Mouse (Mus musculus) heart, embryonic 12.5 days (tissue): ENCODE results near the gene Zdhhc16. TPM values are rescaled to one million over a fixed set of nuclear protein-coding genes. Genes with fewer than 3 reads are reported as not detected.

Experiments
- ATAC-seq: fragments of 200-750 bp; cut with Nextera tagmentation; 2 replicates; pipeline ENCODE4 v1.8.0; 2017; ENCODE audit warnings: moderate TSS enrichment, moderate library complexity; ENCODE audit not compliant: insufficient number of reproducible peaks, low FRiP score
- H3K27ac ChIP-seq: fragments of 300-500 bp; sonication (generic); 2 replicates; pipeline ENCODE4 v1.5.1; 2016; ENCODE audit warnings: mild to moderate bottlenecking, moderate library complexity; ENCODE audit not compliant: poor library complexity, severe bottlenecking
- H3K27me3 ChIP-seq: fragments of 300-500 bp; sonication (generic); replicated peaks from 2 replicates; pipeline ENCODE4 v1.6.1; 2016; ENCODE audit warnings: mild to moderate bottlenecking, moderate library complexity
- H3K36me3 ChIP-seq: fragments of 300-500 bp; sonication (generic); 2 replicates; pipeline ENCODE4 v1.6.1; 2016; ENCODE audit warnings: mild to moderate bottlenecking, moderate library complexity
- H3K4me1 ChIP-seq: fragments of 300-500 bp; sonication (generic); replicated peaks from 2 replicates; pipeline ENCODE4 v1.6.1; 2016; ENCODE audit warnings: mild to moderate bottlenecking
- H3K4me2 ChIP-seq: fragments of 300-500 bp; sonication (generic); 2 replicates; pipeline ENCODE4 v1.6.1; 2016; ENCODE audit warnings: mild to moderate bottlenecking, moderate library complexity
- H3K4me3 ChIP-seq: fragments of 300-500 bp; sonication (generic); 2 replicates; pipeline ENCODE4 v1.5.1; 2016; ENCODE audit warnings: mild to moderate bottlenecking
- H3K9ac ChIP-seq: fragments of 300-500 bp; sonication (generic); 2 replicates; pipeline ENCODE4 v1.6.1; 2016; ENCODE audit warnings: mild to moderate bottlenecking, moderate library complexity
- H3K9me3 ChIP-seq: fragments of 300-500 bp; sonication (generic); replicated peaks from 2 replicates; pipeline ENCODE4 v1.6.1; 2016; ENCODE audit warnings: mild to moderate bottlenecking, moderate library complexity
- WGBS: fragments of 180-500 bp; shearing (Covaris S2); methylation state at CpG from one replicate; pipeline ENCODE4 v1.1.7; 2016; 5-methylcytosine and 5-hydroxymethylcytosine counted together
- polyA plus RNA-seq: library from polyadenylated mRNA; unstranded; fragments of >200 nt; fragmentation: Nextera tagmentation; extraction: Ambion mirVana; gene quantifications from 2 replicates; pipeline ENCODE4 v1.2.1, GENCODE M21; 2016

The Zdhhc16 gene
- polyA plus RNA-seq, 1 experiment from 2014 or later = 58.1 TPM

DNA sequence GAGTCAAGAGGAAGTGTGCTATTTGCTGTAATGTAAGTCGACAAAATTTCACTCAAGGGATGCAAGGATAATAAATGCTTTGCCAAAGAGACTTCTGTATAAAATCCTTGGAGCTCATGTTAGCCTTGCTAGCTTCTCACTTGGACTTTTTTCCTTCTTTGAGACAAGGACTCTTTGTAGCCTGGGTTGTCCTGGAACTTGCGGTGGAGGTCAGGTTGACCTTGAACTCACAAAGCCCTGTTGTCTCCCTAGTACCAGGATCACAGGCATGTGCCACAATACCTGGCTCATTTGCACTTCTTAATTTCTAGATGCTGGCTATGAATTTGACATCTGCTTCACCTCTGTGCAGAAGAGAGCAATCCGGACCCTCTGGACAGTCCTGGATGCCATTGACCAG, 18.0 kb upstream of the Zdhhc16 start:
- H3K9me3 ChIP-seq = no peaks in the 10 kb centered on the region
- H3K4me2 ChIP-seq = no peak overlapping the region
- no peak for ATAC-seq
- no peaks in the 10 kb centered on the region for H3K27me3 ChIP-seq
- no peak overlapping the region; the same call in 1 of the 2 replicates for H3K4me3 ChIP-seq
- no peak overlapping the region for H3K27ac ChIP-seq
- peaks cover 49% of the 10 kb centered on the region for H3K36me3 ChIP-seq
- WGBS = 78% methylated on average over 3 of the region's 3 CpGs
- H3K9ac ChIP-seq = 0 out of 2 replicates have a peak overlapping the region, but pooled peaks have one; percentile 4
- peaks cover 26% of the 10 kb centered on the region for H3K4me1 ChIP-seq

DNA sequence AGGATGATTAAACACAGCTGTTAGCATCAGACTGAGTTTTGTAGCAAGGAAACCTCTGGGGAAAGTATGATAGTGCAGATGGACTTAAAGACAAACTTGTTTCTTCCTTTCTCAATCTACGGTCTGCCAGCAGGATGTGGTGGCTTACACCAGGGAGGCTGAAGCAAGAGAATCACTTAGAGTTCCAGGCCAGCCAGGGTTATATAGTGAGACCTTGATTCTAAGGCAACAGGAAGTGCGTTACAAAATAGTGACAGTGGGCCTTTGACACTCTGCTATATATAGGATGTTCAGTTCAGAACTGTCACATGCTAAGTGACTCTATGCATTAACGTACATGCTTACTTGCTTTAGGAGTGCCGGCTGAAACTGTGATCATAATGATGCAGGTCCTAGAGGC, 16.4 kb upstream of the Zdhhc16 start:
- 89% methylated on average over 4 of the region's 4 CpGs for WGBS
- Histone ChIP-seq H3K4me2 (no peak overlapping the region), H3K36me3 (peaks cover 60% of the 10 kb centered on the region), H3K4me1 (peaks cover 26% of the 10 kb centered on the region), H3K9ac (no peak overlapping the region), H3K9me3 (no peaks in the 10 kb centered on the region), H3K4me3 (no peak overlapping the region), H3K27ac (no peak overlapping the region), H3K27me3 (no peaks in the 10 kb centered on the region)
- ATAC-seq = no peak

DNA sequence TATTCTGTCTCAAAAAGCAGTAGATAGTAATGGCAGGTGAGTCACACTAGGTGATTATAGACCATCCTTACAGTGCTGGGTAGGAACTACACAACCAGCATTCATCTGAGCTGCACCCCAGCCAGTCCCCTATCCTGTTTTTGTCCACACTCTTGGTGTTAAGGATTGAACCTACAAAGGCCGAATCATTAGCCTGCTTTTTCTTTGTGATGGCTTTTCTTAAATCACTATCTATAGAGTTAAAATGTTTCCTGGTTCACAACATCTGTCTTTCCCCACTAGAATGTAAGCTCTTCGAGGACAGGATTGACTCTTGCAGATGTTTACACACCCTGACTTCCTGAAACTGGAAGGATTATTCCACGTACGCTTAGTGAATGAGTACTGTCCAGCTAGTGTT, 13.8 kb upstream of the Zdhhc16 start:
- Histone ChIP-seq H3K4me3 (no peak overlapping the region), H3K9ac (no peak overlapping the region), H3K9me3 (no peaks in the 10 kb centered on the region), H3K36me3 (peaks cover 73% of the 10 kb centered on the region), H3K4me1 (peaks cover 8% of the 10 kb centered on the region), H3K27me3 (no peaks in the 10 kb centered on the region), H3K4me2 (no peak overlapping the region), H3K27ac (no peak overlapping the region)
- no peak for ATAC-seq
- 71% methylated on average over 4 of the region's 4 CpGs for WGBS

DNA sequence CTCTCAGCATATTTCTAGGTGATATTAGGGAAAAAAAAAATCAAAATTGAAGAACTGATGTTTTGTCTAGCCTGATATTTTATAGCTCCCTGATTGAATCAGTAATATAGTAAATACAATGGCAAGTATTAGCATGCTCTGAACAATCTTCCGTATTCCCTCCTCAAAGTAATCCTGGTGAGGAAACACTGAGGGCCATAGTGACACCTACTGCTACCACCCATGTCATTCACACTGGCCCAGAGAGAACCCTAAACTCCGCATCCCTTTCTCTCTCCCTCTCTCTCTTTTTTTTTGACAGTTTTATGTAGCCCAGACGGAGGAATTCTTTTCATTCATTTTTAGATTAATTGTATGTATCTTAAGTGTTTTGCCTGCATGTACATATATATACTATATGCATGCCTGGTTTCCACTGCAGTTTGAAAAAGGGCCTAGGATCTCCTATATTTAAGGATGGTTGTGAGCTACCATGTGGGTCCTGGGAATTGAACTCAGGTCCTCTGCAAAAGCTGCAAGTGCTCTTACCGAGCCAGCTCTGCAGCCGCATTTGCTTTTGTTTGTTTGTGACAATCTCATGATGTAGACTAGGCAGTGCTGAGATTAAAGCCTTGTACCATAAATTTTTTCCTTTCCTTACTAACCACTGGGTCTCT, 12.7 kb upstream of the Zdhhc16 start:
- WGBS = 77% methylated on average over 5 of the region's 5 CpGs

DNA sequence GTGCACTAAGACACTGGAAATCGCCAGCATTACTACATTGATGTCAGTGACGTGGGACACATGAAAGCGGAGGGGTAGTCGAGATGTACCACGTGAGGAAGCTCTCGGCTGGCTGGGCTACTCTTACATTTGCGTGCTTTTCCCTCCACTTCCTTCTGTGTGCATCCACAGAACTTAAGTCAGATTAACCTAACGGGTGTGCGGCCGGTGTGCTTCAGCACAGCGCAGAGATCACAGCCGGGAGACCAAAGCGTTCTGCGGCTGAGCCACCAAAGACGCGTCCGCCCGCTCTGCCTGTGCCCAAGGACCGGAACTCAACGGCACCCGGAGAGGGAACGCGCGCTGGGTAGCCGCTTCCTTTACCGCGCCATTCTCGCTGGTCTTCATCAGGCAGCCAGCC, 594 bp upstream of the Zdhhc16 start:
- H3K4me3 ChIP-seq = peak overlapping the region; percentile 80
- no peaks in the 10 kb centered on the region for H3K9me3 ChIP-seq
- H3K27ac ChIP-seq = no peak overlapping the region; the same call in 1 of the 2 replicates
- H3K27me3 ChIP-seq = no peaks in the 10 kb centered on the region
- peaks cover 13% of the 10 kb centered on the region for H3K4me1 ChIP-seq
- H3K36me3 ChIP-seq = peaks cover 28% of the 10 kb centered on the region
- WGBS = under 1% methylated on average over 28 of the region's 28 CpGs
- peak; percentile 36 for ATAC-seq
- peak overlapping the region; percentile 76 for H3K4me2 ChIP-seq
- peak overlapping the region; percentile 81 for H3K9ac ChIP-seq

More for the DNA sequence above, 12.7 kb upstream of the Zdhhc16 start:
- peaks cover 72% of the 10 kb centered on the region for H3K36me3 ChIP-seq
- H3K27me3 ChIP-seq = no peaks in the 10 kb centered on the region
- no peak overlapping the region for H3K4me3 ChIP-seq
- no peak for ATAC-seq
- H3K9ac ChIP-seq = no peak overlapping the region
- H3K9me3 ChIP-seq = no peaks in the 10 kb centered on the region
- no peaks in the 10 kb centered on the region for H3K4me1 ChIP-seq
- no peak overlapping the region for H3K4me2 ChIP-seq
- no peak overlapping the region for H3K27ac ChIP-seq

DNA sequence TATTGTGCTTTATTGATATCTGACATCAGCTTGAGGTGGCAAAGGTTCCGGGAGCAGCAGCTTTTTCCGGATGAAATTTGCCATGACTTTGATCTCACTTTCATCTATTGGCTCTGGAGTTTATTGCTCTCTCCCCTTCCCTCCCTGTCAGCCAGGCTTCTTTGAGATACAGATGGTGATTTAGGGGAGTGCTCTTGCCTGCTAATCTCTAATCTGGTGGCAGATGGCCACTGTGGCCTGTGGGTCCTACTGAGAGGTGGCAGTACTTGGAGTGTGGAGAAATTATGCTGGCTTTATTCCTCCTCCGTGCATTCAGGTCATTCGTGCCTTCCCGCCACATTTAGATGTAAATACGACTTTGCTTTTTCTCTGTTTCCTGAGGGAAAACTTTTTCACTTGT, 844 bp downstream of the Zdhhc16 start:
- no peak for ATAC-seq
- peaks cover 13% of the 10 kb centered on the region for H3K4me1 ChIP-seq
- peak overlapping the region; percentile 80 for H3K4me3 ChIP-seq
- H3K36me3 ChIP-seq = peaks cover 34% of the 10 kb centered on the region
- peak overlapping the region; percentile 80 for H3K9ac ChIP-seq
- no peak overlapping the region for H3K27ac ChIP-seq
- no peaks in the 10 kb centered on the region for H3K27me3 ChIP-seq
- H3K4me2 ChIP-seq = peak overlapping the region; percentile 77
- WGBS = 37% methylated on average over 6 of the region's 6 CpGs
- no peaks in the 10 kb centered on the region for H3K9me3 ChIP-seq

DNA sequence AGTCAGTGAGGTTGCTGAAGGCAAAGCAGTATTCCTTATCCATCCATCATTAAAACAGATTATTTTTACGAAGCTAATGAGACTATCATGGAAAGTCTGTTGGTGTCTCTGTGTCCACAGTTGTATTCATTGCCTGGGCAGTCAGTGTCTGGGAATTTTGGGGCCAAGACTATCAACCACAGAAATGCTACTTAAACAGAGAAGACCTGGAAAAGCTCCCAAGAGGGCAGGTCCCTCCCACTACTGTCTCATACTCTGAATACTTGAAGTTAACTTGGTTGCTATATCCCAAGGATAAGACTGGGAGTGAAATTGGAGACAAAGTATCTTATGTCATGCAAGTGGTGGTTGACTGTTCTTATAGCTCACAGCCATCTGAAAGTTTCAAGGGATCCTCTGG, 2.6 kb downstream of the Zdhhc16 start:
- Histone ChIP-seq H3K9ac (no peak overlapping the region), H3K4me1 (peaks cover 13% of the 10 kb centered on the region), H3K27me3 (no peaks in the 10 kb centered on the region), H3K9me3 (no peaks in the 10 kb centered on the region), H3K4me3 (no peak overlapping the region), H3K36me3 (peaks cover 37% of the 10 kb centered on the region), H3K27ac (no peak overlapping the region), H3K4me2 (no peak overlapping the region)
- no peak for ATAC-seq
- 76% methylated on average over 1 of the region's 1 CpGs for WGBS

DNA sequence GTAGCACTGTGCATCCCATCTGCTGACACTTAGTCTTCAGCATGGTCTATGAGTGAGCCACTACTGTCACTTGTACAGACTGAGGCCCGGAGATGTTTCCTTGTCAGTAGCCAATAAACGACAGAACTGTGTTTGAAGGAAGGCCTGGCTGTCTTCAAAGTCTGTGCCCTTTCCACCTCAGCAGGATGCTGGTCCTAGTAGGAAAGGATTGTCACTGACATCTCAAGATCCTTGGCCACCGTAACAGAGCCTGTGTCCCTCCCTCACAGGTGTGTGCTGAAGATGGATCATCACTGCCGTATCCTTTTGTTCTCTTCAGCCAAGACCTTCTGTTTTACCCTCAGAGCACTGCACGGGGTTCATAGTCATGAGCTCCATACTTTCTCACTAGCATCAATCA, 5.3 kb downstream of the Zdhhc16 start:
- H3K9me3 ChIP-seq = no peaks in the 10 kb centered on the region
- no peak for ATAC-seq
- H3K36me3 ChIP-seq = peaks cover 58% of the 10 kb centered on the region
- no peak overlapping the region for H3K4me2 ChIP-seq
- WGBS = 85% methylated on average over 5 of the region's 5 CpGs
- no peak overlapping the region for H3K9ac ChIP-seq
- no peaks in the 10 kb centered on the region for H3K27me3 ChIP-seq
- peaks cover 8% of the 10 kb centered on the region for H3K4me1 ChIP-seq
- H3K27ac ChIP-seq = no peak overlapping the region
- no peak overlapping the region for H3K4me3 ChIP-seq

DNA sequence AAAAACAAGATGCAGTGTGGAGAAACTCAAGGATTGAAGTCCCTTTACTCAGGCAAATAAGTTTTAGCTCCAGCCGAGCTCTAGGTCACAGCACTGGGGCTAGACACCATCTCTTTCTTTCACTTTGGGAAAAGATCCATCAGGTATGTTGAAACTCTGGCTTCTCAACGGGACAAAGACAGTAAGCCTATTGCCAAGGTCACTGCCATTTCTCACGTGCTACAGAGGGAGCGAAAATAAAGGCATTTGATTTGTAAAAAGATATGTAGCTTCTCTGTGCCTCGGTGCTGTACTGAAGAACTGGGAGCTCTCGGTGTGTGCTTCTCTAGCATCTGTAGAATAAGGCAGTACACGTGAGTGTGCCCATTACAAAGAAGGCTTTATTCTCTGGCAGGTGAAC, 10.6 kb downstream of the Zdhhc16 start:
- Histone ChIP-seq H3K4me3 (no peak overlapping the region), H3K36me3 (peaks cover 95% of the 10 kb centered on the region), H3K4me2 (no peak overlapping the region), H3K4me1 (no peaks in the 10 kb centered on the region), H3K27me3 (no peaks in the 10 kb centered on the region), H3K9me3 (no peaks in the 10 kb centered on the region), H3K9ac (no peak overlapping the region), H3K27ac (no peak overlapping the region)
- WGBS = 85% methylated on average over 7 of the region's 7 CpGs
- no peak for ATAC-seq

DNA sequence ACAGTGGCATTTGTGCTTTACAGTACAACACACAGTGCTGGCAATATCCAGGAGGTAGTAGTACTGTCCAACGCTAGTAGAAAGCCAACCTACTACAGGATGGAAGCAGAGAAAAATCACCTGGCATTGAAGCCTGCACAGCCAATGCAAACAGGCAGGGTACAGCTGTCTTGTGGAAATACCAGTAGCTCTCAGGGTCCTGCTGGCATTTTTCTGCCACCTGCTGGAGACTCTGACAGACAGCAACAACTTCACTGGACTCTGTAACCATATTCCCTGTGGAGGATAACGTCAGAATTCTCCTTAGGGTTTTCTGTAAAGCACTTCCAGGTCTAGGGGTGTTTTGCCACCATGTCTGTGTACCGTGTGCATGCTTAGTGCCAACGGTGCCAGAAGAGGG, 19.0 kb downstream of the Zdhhc16 start:
- Histone ChIP-seq H3K27me3 (no peaks in the 10 kb centered on the region), H3K27ac (no peak overlapping the region), H3K9ac (no peak overlapping the region), H3K4me3 (no peak overlapping the region), H3K36me3 (peaks cover 99% of the 10 kb centered on the region), H3K9me3 (no peaks in the 10 kb centered on the region), H3K4me1 (no peaks in the 10 kb centered on the region), H3K4me2 (no peak overlapping the region)
- WGBS = 76% methylated on average over 4 of the region's 4 CpGs
- ATAC-seq = no peak

DNA sequence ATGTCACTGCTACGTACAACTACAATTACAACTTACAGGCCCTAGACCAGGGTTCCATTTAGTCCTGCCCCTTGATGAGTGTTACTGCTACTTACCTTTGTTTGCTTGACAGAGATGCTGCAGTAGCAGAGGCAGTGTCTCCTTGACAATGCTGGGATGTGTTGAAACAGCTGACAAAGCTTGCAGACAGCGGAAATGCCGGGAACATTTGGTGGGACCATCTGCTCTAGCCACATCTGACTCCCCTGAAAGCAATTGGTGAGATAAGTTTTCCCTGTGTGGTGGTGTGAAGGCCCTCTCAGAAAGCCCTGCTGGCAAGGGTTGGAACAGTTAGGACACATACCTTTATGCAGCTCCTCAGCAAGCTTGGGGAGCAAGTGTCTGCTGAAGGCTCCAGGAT, 20.3 kb downstream of the Zdhhc16 start:
- Histone ChIP-seq H3K4me1 (no peaks in the 10 kb centered on the region), H3K4me3 (no peak overlapping the region), H3K27ac (no peak overlapping the region), H3K36me3 (peaks cover 97% of the 10 kb centered on the region), H3K9me3 (no peaks in the 10 kb centered on the region), H3K27me3 (no peaks in the 10 kb centered on the region), H3K9ac (no peak overlapping the region), H3K4me2 (no peak overlapping the region)
- ATAC-seq = no peak
- WGBS = 88% methylated on average over 3 of the region's 3 CpGs

DNA sequence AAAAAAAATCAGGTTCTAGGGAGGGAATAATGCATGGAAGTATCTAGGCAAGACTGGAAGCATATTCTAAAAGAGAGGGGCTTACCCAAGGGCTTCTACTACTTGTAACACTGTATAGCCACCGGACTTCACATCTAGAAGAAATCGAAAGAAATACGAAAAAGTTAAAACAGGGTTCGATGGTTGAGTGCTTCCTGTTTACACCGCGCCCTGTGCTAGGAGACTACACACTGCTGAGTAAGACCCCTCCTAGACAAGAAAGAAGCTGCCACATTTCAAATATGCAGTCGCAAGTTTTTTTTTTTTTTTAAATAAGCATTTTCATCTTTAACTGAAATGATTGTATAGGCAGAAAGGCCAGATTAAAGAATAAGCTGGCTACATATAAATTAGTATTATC, 36.3 kb downstream of the Zdhhc16 start:
- Histone ChIP-seq H3K4me2 (no peak overlapping the region), H3K9ac (no peak overlapping the region), H3K4me3 (no peak overlapping the region), H3K36me3 (peaks cover 48% of the 10 kb centered on the region), H3K4me1 (peaks cover 5% of the 10 kb centered on the region; the same call in 1 of the 2 replicates), H3K27ac (no peak overlapping the region), H3K9me3 (no peaks in the 10 kb centered on the region), H3K27me3 (no peaks in the 10 kb centered on the region)
- WGBS = 92% methylated on average over 7 of the region's 7 CpGs
- ATAC-seq = no peak
